Mouse (Mus musculus): ENCODE measurements at regions not wholly inside any gene's neighbourhood (a gene's known extent, or its start where the extent isn't known, plus 50 kb on each side); places are given as distances from the start of the nearest gene placed in this dataset.
A peak's percentile ranks its signal among the peaks of the same experiment; 100 is the strongest.

DNA sequence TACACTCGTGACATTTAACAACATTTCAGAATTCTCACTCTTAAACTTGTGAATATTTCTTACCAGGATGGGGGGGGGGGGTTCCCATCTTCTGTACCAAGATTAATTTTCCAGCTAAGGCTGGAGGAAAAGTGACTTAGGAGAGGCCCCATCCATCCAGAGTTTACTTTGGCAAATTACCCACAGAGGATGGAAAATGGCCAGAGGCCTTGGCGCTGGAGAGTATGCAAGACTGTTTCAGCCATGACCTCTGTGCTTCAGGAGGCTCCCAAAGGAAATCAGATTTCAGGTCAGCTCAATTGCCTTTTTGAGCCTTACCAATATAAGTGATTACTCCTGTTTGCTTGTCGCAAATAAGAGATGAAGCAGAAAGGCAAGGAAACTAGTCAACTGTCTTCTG is 143.4 kb upstream of the F930015N05Rik start:
- Histone ChIP-seq H3K4me3 (ENCODE audit: low read depth, low read length) (no peak overlapping the region), H3K36me3 (replicated peaks; ENCODE audit: insufficient read depth, low read length) (no peaks in the 10 kb centered on the region), H3K4me1 (ENCODE audit: insufficient read depth) (no peaks in the 10 kb centered on the region), H3K27ac (ENCODE audit: low read depth) (no peak overlapping the region), H3K9ac (replicated peaks) (no peak overlapping the region), H3K9me3 (ENCODE audit: low read length) (no peaks in the 10 kb centered on the region), H3K4me2 (ENCODE audit: low read depth, low read length) (no peak overlapping the region), H3K27me3 (ENCODE audit: insufficient read depth, low read length) (no peaks in the 10 kb centered on the region)
- WGBS (ENCODE audit: insufficient replicate concordance): 66% methylated on average over 3 of the region's 3 CpGs
- DNase-seq: no peak
- TF ChIP-seq CTCF (IDR thresholded peaks at IDR 0.05; ENCODE audit: low read depth) (no peak), EP300 (IDR thresholded peaks at IDR 0.05; ENCODE audit: low read depth) (no peak)
- ATAC-seq: no peak

DNA sequence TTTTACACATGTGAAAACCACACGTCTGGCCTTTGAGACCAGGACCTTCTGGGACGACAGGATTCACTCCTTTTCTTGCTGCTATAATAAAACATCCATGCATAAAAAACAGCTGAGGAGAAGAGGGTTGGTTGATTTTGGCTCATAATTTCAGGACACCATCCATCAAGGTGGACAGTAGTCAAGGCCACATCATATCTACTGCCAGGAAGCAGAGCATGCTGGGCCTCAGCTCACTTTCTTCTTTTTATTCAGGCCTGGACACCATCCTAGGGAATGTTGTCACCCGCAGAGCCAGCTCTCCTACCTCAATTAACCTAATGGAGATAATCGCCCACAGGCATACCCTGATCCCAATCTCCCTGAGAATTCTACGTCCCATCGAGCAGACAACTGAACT is 149.6 kb upstream of the F930015N05Rik start:
- no peak overlapping the region for H3K4me2 ChIP-seq (ENCODE audit: low read depth, low read length)
- WGBS (ENCODE audit: insufficient replicate concordance): 84% methylated on average over 6 of the region's 6 CpGs
- H3K27me3 ChIP-seq (ENCODE audit: insufficient read depth, low read length): no peaks in the 10 kb centered on the region
- no peak overlapping the region for H3K4me3 ChIP-seq (ENCODE audit: low read depth, low read length)
- no peaks in the 10 kb centered on the region for H3K36me3 ChIP-seq (replicated peaks; ENCODE audit: insufficient read depth, low read length)
- H3K4me1 ChIP-seq (ENCODE audit: insufficient read depth): no peaks in the 10 kb centered on the region
- no peak overlapping the region for H3K9ac ChIP-seq (replicated peaks)
- no peaks in the 10 kb centered on the region for H3K9me3 ChIP-seq (ENCODE audit: low read length)
- H3K27ac ChIP-seq (ENCODE audit: low read depth): no peak overlapping the region
- ATAC-seq (no peak), DNase-seq (no peak)
- TF ChIP-seq CTCF (IDR thresholded peaks at IDR 0.05; ENCODE audit: low read depth) (no peak), EP300 (IDR thresholded peaks at IDR 0.05; ENCODE audit: low read depth) (no peak)

DNA sequence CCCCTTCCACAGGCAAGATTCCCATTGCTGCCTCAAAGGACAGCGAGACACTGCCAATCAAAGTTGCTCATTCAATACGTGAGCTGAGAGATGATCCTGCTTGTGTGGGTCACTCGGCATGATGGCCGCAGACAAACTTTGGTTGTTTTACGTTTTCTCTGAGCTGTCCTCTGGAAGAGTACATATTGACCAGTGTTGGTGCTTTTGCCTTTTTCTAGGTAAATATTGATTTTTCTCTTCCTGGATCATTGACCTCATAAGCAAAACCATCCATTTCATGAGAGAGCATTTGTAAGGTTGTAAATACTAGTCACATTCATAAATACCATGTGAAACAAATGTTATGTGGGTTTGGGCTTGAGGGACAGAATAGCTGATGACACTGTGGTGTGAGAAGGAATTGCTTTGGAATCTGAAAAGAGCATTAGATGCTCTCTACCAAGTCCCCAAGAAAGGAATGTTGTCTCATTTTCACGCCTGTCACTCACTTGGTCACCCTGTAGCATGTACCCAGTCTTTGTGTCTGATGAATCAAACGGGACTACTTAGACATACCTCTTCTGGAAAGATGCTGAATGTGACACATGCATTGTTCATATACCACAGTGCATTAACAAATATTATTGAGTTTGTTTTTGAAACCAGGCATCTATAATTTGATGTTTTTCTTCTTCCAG is 150.7 kb upstream of the F930015N05Rik start:
- 63% methylated on average over 7 of the region's 7 CpGs for WGBS (ENCODE audit: insufficient replicate concordance)
- Histone ChIP-seq H3K4me2 (ENCODE audit: low read depth, low read length) (no peak overlapping the region), H3K27me3 (ENCODE audit: insufficient read depth, low read length) (no peaks in the 10 kb centered on the region), H3K4me3 (ENCODE audit: low read depth, low read length) (no peak overlapping the region), H3K36me3 (replicated peaks; ENCODE audit: insufficient read depth, low read length) (no peaks in the 10 kb centered on the region), H3K27ac (ENCODE audit: low read depth) (peak overlapping the region; percentile 85), H3K9me3 (ENCODE audit: low read length) (no peaks in the 10 kb centered on the region), H3K9ac (replicated peaks) (no peak overlapping the region), H3K4me1 (ENCODE audit: insufficient read depth) (no peaks in the 10 kb centered on the region)
- DNase-seq: no peak
- peak; percentile 90 for ATAC-seq
- TF ChIP-seq CTCF (IDR thresholded peaks at IDR 0.05; ENCODE audit: low read depth): no peak
- 0 out of 2 replicates have a peak, but pooled peaks have one; percentile 28 for TF ChIP-seq EP300 (IDR thresholded peaks at IDR 0.05; ENCODE audit: low read depth)

DNA sequence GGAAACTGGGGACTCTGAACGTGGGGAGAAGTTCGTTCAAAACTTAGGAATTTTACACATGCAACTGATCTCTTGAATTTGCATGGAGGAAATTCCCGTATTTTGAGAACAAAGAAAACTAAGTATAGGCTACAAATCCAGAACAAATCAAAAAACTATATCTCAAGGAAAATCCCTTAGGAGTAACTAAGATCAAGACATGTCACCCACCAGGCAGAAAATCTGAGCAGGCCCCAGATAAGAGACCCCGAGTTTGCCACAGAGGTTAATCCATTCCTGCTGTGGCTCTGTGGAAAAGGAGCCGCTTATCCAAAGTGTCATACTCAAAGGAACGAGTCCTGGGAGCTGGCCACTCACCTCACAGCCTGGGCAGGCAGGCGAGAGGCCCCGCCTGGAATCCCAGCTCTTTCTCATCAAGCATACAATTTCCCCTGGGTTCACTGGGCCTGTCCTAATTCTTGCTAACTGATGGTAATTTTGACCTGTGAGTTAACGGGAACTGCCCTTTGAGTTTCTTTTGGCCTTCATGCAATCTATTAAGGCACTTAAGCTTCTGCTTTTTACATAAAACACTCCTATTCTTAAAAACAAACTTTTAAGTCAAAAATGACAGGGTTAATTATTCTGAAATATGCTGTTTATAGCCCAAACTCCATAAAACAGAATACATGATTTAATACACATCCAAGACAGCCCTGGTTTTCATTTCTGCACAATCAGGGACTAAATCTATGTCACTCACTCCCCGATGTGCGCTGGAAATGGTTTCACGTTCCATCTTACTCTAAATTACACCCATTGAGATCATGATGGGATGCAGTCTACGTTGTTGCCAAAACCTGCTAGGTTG is 151.5 kb upstream of the F930015N05Rik start:
- Histone ChIP-seq H3K4me3 (ENCODE audit: low read depth, low read length) (no peak overlapping the region), H3K9me3 (ENCODE audit: low read length) (no peaks in the 10 kb centered on the region), H3K27me3 (ENCODE audit: insufficient read depth, low read length) (no peaks in the 10 kb centered on the region), H3K4me2 (ENCODE audit: low read depth, low read length) (no peak overlapping the region), H3K36me3 (replicated peaks; ENCODE audit: insufficient read depth, low read length) (no peaks in the 10 kb centered on the region), H3K9ac (replicated peaks) (no peak overlapping the region), H3K4me1 (ENCODE audit: insufficient read depth) (no peaks in the 10 kb centered on the region), H3K27ac (ENCODE audit: low read depth) (peak overlapping the region; percentile 77)
- DNase-seq (no peak), ATAC-seq (no peak)
- TF ChIP-seq EP300 (IDR thresholded peaks at IDR 0.05; ENCODE audit: low read depth): no peak
- no peak for TF ChIP-seq CTCF (IDR thresholded peaks at IDR 0.05; ENCODE audit: low read depth)
- 66% methylated on average over 13 of the region's 13 CpGs for WGBS (ENCODE audit: insufficient replicate concordance)

DNA sequence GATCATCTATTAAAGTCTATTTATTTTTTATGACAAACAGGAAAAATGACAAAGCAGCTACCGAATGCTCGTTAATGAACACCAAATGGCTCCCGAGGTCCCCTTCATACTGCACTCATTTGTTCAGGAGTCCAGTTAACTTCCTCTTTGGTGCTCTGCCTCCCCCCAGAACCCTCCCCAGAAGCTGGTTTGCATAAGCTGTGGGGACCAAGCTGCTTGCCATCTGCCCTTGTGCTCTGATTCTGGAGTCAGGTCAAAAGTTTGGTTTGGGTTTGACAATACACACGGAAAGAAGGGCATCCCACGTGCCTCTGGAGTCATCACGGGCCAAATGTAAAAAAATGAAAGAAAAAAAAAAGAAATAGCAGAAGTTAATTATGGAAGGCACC is 152.1 kb upstream of the F930015N05Rik start:
- no peaks in the 10 kb centered on the region for H3K27me3 ChIP-seq (ENCODE audit: insufficient read depth, low read length)
- no peaks in the 10 kb centered on the region for H3K9me3 ChIP-seq (ENCODE audit: low read length)
- H3K4me2 ChIP-seq (ENCODE audit: low read depth, low read length): no peak overlapping the region
- ATAC-seq: no peak
- no peak overlapping the region for H3K27ac ChIP-seq (ENCODE audit: low read depth)
- no peaks in the 10 kb centered on the region for H3K36me3 ChIP-seq (replicated peaks; ENCODE audit: insufficient read depth, low read length)
- TF ChIP-seq CTCF (IDR thresholded peaks at IDR 0.05; ENCODE audit: low read depth) (no peak), EP300 (IDR thresholded peaks at IDR 0.05; ENCODE audit: low read depth) (no peak)
- no peak for DNase-seq
- H3K9ac ChIP-seq (replicated peaks): no peak overlapping the region
- H3K4me1 ChIP-seq (ENCODE audit: insufficient read depth): no peaks in the 10 kb centered on the region
- no peak overlapping the region for H3K4me3 ChIP-seq (ENCODE audit: low read depth, low read length)
- 58% methylated on average over 6 of the region's 6 CpGs for WGBS (ENCODE audit: insufficient replicate concordance)

DNA sequence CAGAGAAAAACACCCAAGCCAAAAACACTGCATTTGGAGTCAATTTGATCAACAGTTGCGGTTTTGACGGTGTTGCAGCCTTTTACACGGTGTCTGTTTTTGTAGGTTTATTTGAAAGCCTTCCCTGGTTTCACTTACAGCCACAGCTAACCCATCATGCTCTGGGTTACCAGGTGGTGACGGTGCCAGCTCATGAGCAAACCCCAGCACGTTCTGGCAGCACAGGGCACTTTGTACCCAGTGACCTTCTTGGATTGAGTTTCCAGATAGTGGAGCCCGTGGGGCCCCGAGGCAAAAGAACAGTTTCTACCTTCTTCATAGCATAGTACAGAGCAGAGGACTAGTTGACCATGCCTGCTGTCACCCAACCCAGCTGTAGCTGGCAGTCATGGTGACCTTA is 152.6 kb upstream of the F930015N05Rik start:
- TF ChIP-seq CTCF (IDR thresholded peaks at IDR 0.05; ENCODE audit: low read depth): no peak
- no peak for TF ChIP-seq EP300 (IDR thresholded peaks at IDR 0.05; ENCODE audit: low read depth)
- Histone ChIP-seq H3K4me3 (ENCODE audit: low read depth, low read length) (no peak overlapping the region), H3K27ac (ENCODE audit: low read depth) (no peak overlapping the region), H3K36me3 (replicated peaks; ENCODE audit: insufficient read depth, low read length) (no peaks in the 10 kb centered on the region), H3K9ac (replicated peaks) (no peak overlapping the region), H3K9me3 (ENCODE audit: low read length) (no peaks in the 10 kb centered on the region), H3K4me2 (ENCODE audit: low read depth, low read length) (no peak overlapping the region), H3K27me3 (ENCODE audit: insufficient read depth, low read length) (no peaks in the 10 kb centered on the region), H3K4me1 (ENCODE audit: insufficient read depth) (no peaks in the 10 kb centered on the region)
- WGBS (ENCODE audit: insufficient replicate concordance): 73% methylated on average over 7 of the region's 7 CpGs
- DNase-seq (no peak), ATAC-seq (no peak)

Data from liver, postnatal 0 days (tissue).